17 mouse cellular contexts compared by ENCODE assay signal in the genomic region with DNA sequence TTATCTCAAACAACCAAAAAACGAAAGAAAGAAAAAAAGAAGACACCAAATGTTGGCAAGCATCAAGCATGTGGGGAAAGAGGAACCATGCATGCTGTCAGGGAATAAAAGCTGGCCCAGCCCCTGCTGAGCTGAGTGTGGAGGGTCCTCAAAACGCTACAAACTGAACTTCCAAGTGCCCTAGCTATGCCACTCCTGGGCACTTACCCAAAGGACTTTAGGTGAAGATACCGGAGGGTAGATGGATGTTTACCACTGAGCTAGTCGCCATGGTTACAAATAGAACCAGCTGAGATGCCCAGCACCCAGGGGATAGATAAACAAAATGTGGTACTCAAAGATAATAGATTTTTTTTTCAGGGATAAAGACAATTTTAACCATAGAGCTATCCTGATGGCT. TPM values are rescaled to one million over a fixed set of nuclear protein-coding genes. Genes with fewer than 3 reads are reported as not detected.
DNase-seq lines count a peak whose midpoint lies in the region; ATAC-seq and TF ChIP-seq lines count a peak whose summit lies in the region.
"Had no signal": no experiment of that assay in that cellular context is flagged by ENCODE, and none has a peak within 500 bp of the region (broad histone marks: within the 10 kb centered on the region; RNA-seq: fewer than 3 reads in every experiment).

TSS of gene Cxcr5 (minus strand) at position 281 of the 400 bp plus-strand sequence.

- peak; percentile 86 for DNase-seq in midbrain, embryonic 11.5 days (ENCODE audit: low spot score, missing footprints)
- DNase-seq in induced T-regulatory cell, adult 2 months (ENCODE audit: low read depth), result peak; percentile 59
- no peak for DNase-seq in liver, postnatal 0 days
- no peak for DNase-seq in kidney, adult 8-10 months
- no peak for DNase-seq in yolk sac, embryonic 10.5 days (ENCODE audit: low spot score)
- DNase-seq in heart, postnatal 14 days, result no peak
- DNase-seq: cerebellum, postnatal 25 days; heart, adult 11 months; lung, embryonic 14.5 days; spleen, adult 18-20 months had no signal

- no peak within 1 kb of the TSS for H3K4me3 ChIP-seq in midbrain, embryonic 11.5 days (ENCODE audit: low read depth, low read length)
- no peak within 1 kb of the TSS for H3K4me3 ChIP-seq in midbrain, embryonic 15.5 days
- H3K4me3 ChIP-seq in liver, postnatal 0 days (ENCODE audit: low read depth, low read length), result no peak within 1 kb of the TSS
- H3K4me3 ChIP-seq: forebrain, embryonic 10.5 days; midbrain, embryonic 10.5 days had no signal

- H3K36me3 ChIP-seq in midbrain, embryonic 11.5 days (ENCODE audit: control insufficient read depth, insufficient read depth, low read length), result no peaks in the 10 kb centered on the region
- H3K36me3 ChIP-seq in midbrain, embryonic 15.5 days (replicated peaks), result no peaks in the 10 kb centered on the region
- no peaks in the 10 kb centered on the region for H3K36me3 ChIP-seq in liver, postnatal 0 days (replicated peaks; ENCODE audit: insufficient read depth, low read length)
- H3K36me3 ChIP-seq: forebrain, embryonic 10.5 days; midbrain, embryonic 10.5 days had no signal

- TF ChIP-seq EP300 in liver, postnatal 0 days (IDR thresholded peaks at IDR 0.05; ENCODE audit: low read depth), result peak; percentile 95

- WGBS in midbrain, embryonic 11.5 days, result 72% methylated on average over 4 of the region's 4 CpGs
- WGBS in midbrain, embryonic 15.5 days, result 54% methylated on average over 4 of the region's 4 CpGs
- 43% methylated on average over 4 of the region's 4 CpGs for WGBS in liver, postnatal 0 days (ENCODE audit: insufficient replicate concordance)

- H3K9me3 ChIP-seq in midbrain, embryonic 11.5 days (ENCODE audit: control insufficient read depth, low read length), result no peaks in the 10 kb centered on the region
- no peaks in the 10 kb centered on the region for H3K9me3 ChIP-seq in midbrain, embryonic 15.5 days
- no peaks in the 10 kb centered on the region for H3K9me3 ChIP-seq in liver, postnatal 0 days (ENCODE audit: low read length)
- H3K9me3 ChIP-seq: forebrain, embryonic 10.5 days; midbrain, embryonic 10.5 days had no signal

- H3K4me2 ChIP-seq in midbrain, embryonic 11.5 days, result no peak within 1 kb of the TSS
- H3K4me2 ChIP-seq in midbrain, embryonic 15.5 days, result no peak within 1 kb of the TSS
- H3K4me2 ChIP-seq in liver, postnatal 0 days (ENCODE audit: low read depth, low read length), result peak within 1 kb of the TSS; percentile 33; the same call in 1 of the 2 replicates
- H3K4me2 ChIP-seq: lung, embryonic 14.5 days had no signal

- intact Hi-C loops in heart, postnatal 14 days (cut with DNase I), result no loop called here

- no peak within 1 kb of the TSS for H3K27ac ChIP-seq in midbrain, embryonic 11.5 days (ENCODE audit: low read depth, low read length)
- H3K27ac ChIP-seq in midbrain, embryonic 15.5 days, result no peak within 1 kb of the TSS
- H3K27ac ChIP-seq in liver, postnatal 0 days (ENCODE audit: low read depth), result peak within 1 kb of the TSS; percentile 66
- H3K27ac ChIP-seq: forebrain, embryonic 10.5 days; kidney, postnatal 0 days; midbrain, embryonic 10.5 days had no signal

- ATAC-seq in midbrain, embryonic 11.5 days (ENCODE audit: low FRiP score), result no peak
- ATAC-seq in midbrain, embryonic 15.5 days (replicated peaks), result no peak
- ATAC-seq in activated CD4-positive, CD25-positive, alpha-beta regulatory T cell, adult 4 months, result no peak
- ATAC-seq in liver, postnatal 0 days, result peak; percentile 69

- no peak for TF ChIP-seq CTCF in liver, postnatal 0 days (IDR thresholded peaks at IDR 0.05; ENCODE audit: low read depth)

- H3K9ac ChIP-seq in midbrain, embryonic 11.5 days (ENCODE audit: low read length), result no peak within 1 kb of the TSS
- H3K9ac ChIP-seq in midbrain, embryonic 15.5 days, result no peak within 1 kb of the TSS
- H3K9ac ChIP-seq in liver, postnatal 0 days (replicated peaks), result 0 out of 2 replicates have a peak within 1 kb of the TSS, but pooled peaks have one; percentile 38
- H3K9ac ChIP-seq: lung, embryonic 14.5 days had no signal

- no peaks in the 10 kb centered on the region for H3K27me3 ChIP-seq in midbrain, embryonic 11.5 days (ENCODE audit: control insufficient read depth, insufficient read depth, low read length)
- H3K27me3 ChIP-seq in midbrain, embryonic 15.5 days (replicated peaks), result no peaks in the 10 kb centered on the region
- H3K27me3 ChIP-seq in liver, postnatal 0 days (ENCODE audit: insufficient read depth, low read length), result no peaks in the 10 kb centered on the region

- peaks cover 5% of the 10 kb centered on the region; the same call in 1 of the 2 replicates for H3K4me1 ChIP-seq in midbrain, embryonic 11.5 days (ENCODE audit: control insufficient read depth, insufficient read depth, low read length)
- H3K4me1 ChIP-seq in midbrain, embryonic 15.5 days, result no peaks in the 10 kb centered on the region
- peaks cover 25% of the 10 kb centered on the region for H3K4me1 ChIP-seq in liver, postnatal 0 days (ENCODE audit: insufficient read depth)

RNA-seq across cellular contexts. Expression of gene Cxcr5, which starts in this region (rescaled TPM):
- 0.10 TPM in 1 of 2 replicates, not detected in the other for polyA plus RNA-seq in midbrain, embryonic 11.5 days (2014; fragmentation: Nextera tagmentation; extraction: Ambion mirVana)
- not detected in 2 replicates for polyA plus RNA-seq in midbrain, embryonic 15.5 days (2015; fragmentation: Nextera tagmentation; extraction: Ambion mirVana)
- polyA plus RNA-seq in activated CD4-positive, CD25-positive, alpha-beta regulatory T cell, adult 4 months (2017; shearing (Covaris generic)), result 10 to 100 TPM; 49.2 to 80.2 TPM
- polyA plus RNA-seq in liver, postnatal 0 days (2015; fragmentation: Nextera tagmentation; extraction: Ambion mirVana), result 0.32 and 0.55 TPM in 2 replicates
- under 1 TPM; 0.12 to 0.20 TPM for total RNA-seq in heart, postnatal 14 days (2021)
- total RNA-seq: left cerebral cortex, postnatal 10 days had no signal
- polyA plus RNA-seq: C2C12; kidney, postnatal 0 days; lung, embryonic 14.5 days; midbrain, embryonic 10.5 days had no signal

Comparison
In these comparisons a context has a peak if more than half of its experiments do, and no peak if none do; other contexts are left out.
1. RNA of gene Cxcr5 (polyA plus RNA-seq): 49.2 to 80.2 TPM in activated CD4-positive, CD25-positive, alpha-beta regulatory T cell, adult 4 months; 0.32 to 0.55 TPM in liver, postnatal 0 days, 0.10 TPM in midbrain, embryonic 11.5 days and not detected in midbrain, embryonic 15.5 days; every median in the first group is over 10 times any median in the second.
2. Peak in DNase-seq in midbrain, embryonic 11.5 days; RNA of the gene not detected or under 1 TPM.
3. Peak in ATAC-seq, H3K27ac ChIP-seq, H3K9ac ChIP-seq and H3K4me2 ChIP-seq in liver, postnatal 0 days; RNA of the gene not detected or under 1 TPM.